Mouse (Mus musculus) midbrain, postnatal 0 days (tissue): ENCODE measurements around the gene Gm10337. TPM values are rescaled to one million over a fixed set of nuclear protein-coding genes. Genes with fewer than 3 reads are reported as not detected.
A peak's percentile ranks its signal among the peaks of the same experiment; 100 is the strongest.

ENCODE experiments used
- ATAC-seq: fragments of 200-750 bp; cut with Nextera tagmentation; 2 replicates; pipeline ENCODE4 v1.8.0; 2017; ENCODE audit warnings: moderate number of reproducible peaks, mild to moderate bottlenecking, moderate TSS enrichment, moderate library complexity; ENCODE audit not compliant: low FRiP score
- DNase-seq: peaks from one replicate; pipeline ENCODE4 v3.0.0-alpha.2; 2015; ENCODE audit warnings: low spot score
- H3K27ac ChIP-seq: fragments of 300-500 bp; sonication (generic); 2 replicates; pipeline ENCODE4 v1.5.1; 2014; ENCODE audit warnings: low read depth, mild to moderate bottlenecking, low read length, mixed read lengths
- H3K27me3 ChIP-seq: fragments of 300-500 bp; sonication (generic); 2 replicates; pipeline ENCODE4 v1.6.1; 2014; ENCODE audit warnings: low read length, control low read depth, mixed read lengths; ENCODE audit not compliant: insufficient read depth
- H3K36me3 ChIP-seq: fragments of 300-500 bp; sonication (generic); 2 replicates; pipeline ENCODE4 v1.6.1; 2014; ENCODE audit warnings: low read length, control low read depth, mixed read lengths; ENCODE audit not compliant: insufficient read depth
- H3K4me1 ChIP-seq: fragments of 300-500 bp; sonication (generic); 2 replicates; pipeline ENCODE4 v1.6.1; 2014; ENCODE audit warnings: mild to moderate bottlenecking, control low read depth, antibody characterized with exemption, low read length, mixed read lengths; ENCODE audit not compliant: insufficient read depth
- H3K4me2 ChIP-seq: fragments of 300-500 bp; sonication (generic); 2 replicates; pipeline ENCODE4 v1.6.1; 2014; ENCODE audit warnings: low read depth, mild to moderate bottlenecking, low read length, mixed read lengths; ENCODE audit not compliant: poor library complexity, severe bottlenecking
- H3K4me3 ChIP-seq: fragments of 300-500 bp; sonication (generic); 2 replicates; pipeline ENCODE4 v1.5.1; 2014; ENCODE audit warnings: low read depth, mild to moderate bottlenecking, low read length, moderate library complexity
- H3K9ac ChIP-seq: fragments of 300-500 bp; sonication (generic); replicated peaks from 2 replicates; pipeline ENCODE4 v1.6.1; 2014; ENCODE audit warnings: mild to moderate bottlenecking, low read length, moderate library complexity, mixed read lengths; ENCODE audit not compliant: poor library complexity, severe bottlenecking
- H3K9me3 ChIP-seq: fragments of 300-500 bp; sonication (generic); 2 replicates; pipeline ENCODE4 v1.6.1; 2016; ENCODE audit warnings: low read length, control low read depth
- CTCF ChIP-seq: IDR thresholded peaks from 2 replicates; pipeline ENCODE4 v1.5.1; 2016; ENCODE audit warnings: antibody characterized with exemption, mild to moderate bottlenecking
- WGBS: fragments of 180-500 bp; shearing (Covaris S2); extraction: QIAGEN DNeasy Blood & Tissue Kit; methylation state at CpG from one replicate; pipeline ENCODE4 v1.1.7; 2014; 5-methylcytosine and 5-hydroxymethylcytosine counted together
- polyA plus RNA-seq: library from polyadenylated mRNA; unstranded; fragments of >200 nt; fragmentation: Nextera tagmentation; extraction: Ambion mirVana; gene quantifications from 2 replicates; pipeline ENCODE4 v1.2.1, GENCODE M21; 2015
- total RNA-seq: library from RNA; depleted of rRNA; stranded (reverse); fragments of >200 nt; gene quantifications from 2 replicates; pipeline ENCODE4 v1.2.3, GENCODE M21; 2014

Gene Gm10337
- total and polyA plus RNA-seq, 2 experiments from 2014 or later, result 18.2 TPM; not detected in 1

GRCm38 (mm10) chr15:102506464-102506830 lies 2.9 kb downstream of the Gm10337 start:
- TF ChIP-seq CTCF, result no peak
- Histone ChIP-seq H3K4me1 (peaks cover 4% of the 10 kb centered on the region; the same call in 1 of the 2 replicates), H3K4me2 (no peak overlapping the region), H3K27ac (no peak overlapping the region), H3K9me3 (no peaks in the 10 kb centered on the region), H3K9ac (no peak overlapping the region), H3K36me3 (peaks cover 44% of the 10 kb centered on the region), H3K4me3 (no peak overlapping the region), H3K27me3 (no peaks in the 10 kb centered on the region)
- DNase-seq (no peak), ATAC-seq (no peak)
- 54% methylated on average over 2 of the region's 2 CpGs for WGBS

DNA sequence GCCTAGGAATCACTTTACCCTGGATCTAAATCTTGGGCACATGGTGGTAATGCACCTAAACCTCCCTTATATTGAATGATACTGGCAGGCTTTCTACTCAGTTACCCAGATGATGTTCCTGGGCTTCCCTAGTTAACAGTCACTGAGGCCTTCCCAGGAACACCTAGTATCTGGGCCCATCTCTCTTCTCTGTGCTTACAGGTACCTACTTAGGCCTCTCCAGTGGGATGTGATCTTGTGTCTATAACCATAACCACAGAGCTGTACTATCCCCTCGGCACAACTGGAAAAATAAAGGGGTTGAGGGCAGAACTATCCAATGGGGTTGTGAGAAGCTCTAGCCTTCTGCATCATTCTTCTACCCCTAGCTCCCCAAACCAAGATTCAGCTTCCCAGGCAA lies 3.3 kb downstream of the Gm10337 start:
- Histone ChIP-seq H3K4me2 (no peak overlapping the region), H3K27ac (no peak overlapping the region), H3K27me3 (no peaks in the 10 kb centered on the region), H3K36me3 (peaks cover 40% of the 10 kb centered on the region), H3K4me1 (peaks cover 7% of the 10 kb centered on the region; the same call in 1 of the 2 replicates), H3K9ac (no peak overlapping the region), H3K9me3 (no peaks in the 10 kb centered on the region), H3K4me3 (no peak overlapping the region)
- 87% methylated on average over 1 of the region's 1 CpGs for whole genome bisulfite sequencing
- no peak for TF ChIP-seq CTCF
- no peak for ATAC-seq
- DNase-seq, result no peak

DNA sequence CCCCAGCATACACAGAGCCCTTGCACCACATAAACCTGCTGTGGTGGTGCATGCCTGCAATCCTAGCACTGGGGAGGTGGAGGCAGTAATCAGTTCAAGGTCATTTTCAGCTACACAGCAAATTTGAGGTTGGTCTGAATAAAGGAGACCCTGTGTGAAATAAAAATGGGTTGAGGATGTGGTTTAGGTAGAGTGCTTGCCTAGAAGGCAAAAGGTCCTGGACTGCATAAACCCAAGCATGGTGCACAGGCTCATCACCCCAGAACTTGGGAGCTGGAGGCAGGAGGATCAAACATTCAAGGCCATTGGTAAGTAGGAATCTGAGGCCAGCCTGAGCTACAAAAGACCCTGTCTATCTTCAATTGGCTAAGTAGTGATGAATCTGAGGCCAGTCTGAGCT lies 4.0 kb downstream of the Gm10337 start:
- no peak for TF ChIP-seq CTCF
- Histone ChIP-seq H3K36me3 (peaks cover 33% of the 10 kb centered on the region), H3K9ac (no peak overlapping the region), H3K4me3 (no peak overlapping the region), H3K4me2 (no peak overlapping the region), H3K27ac (no peak overlapping the region), H3K27me3 (no peaks in the 10 kb centered on the region), H3K9me3 (no peaks in the 10 kb centered on the region), H3K4me1 (peaks cover 9% of the 10 kb centered on the region; the same call in 1 of the 2 replicates)
- ATAC-seq (no peak), DNase-seq (no peak)

GRCm38 (mm10) chr15:102508336-102508735 lies 4.8 kb downstream of the Gm10337 start:
- H3K36me3 ChIP-seq, result peaks cover 26% of the 10 kb centered on the region
- no peaks in the 10 kb centered on the region for H3K9me3 ChIP-seq
- no peaks in the 10 kb centered on the region for H3K27me3 ChIP-seq
- 81% methylated on average over 3 of the region's 3 CpGs for WGBS
- DNase-seq (no peak), ATAC-seq (no peak)
- no peak for TF ChIP-seq CTCF
- peaks cover 9% of the 10 kb centered on the region; the same call in 1 of the 2 replicates for H3K4me1 ChIP-seq
- no peak overlapping the region for H3K4me3 ChIP-seq
- no peak overlapping the region for H3K27ac ChIP-seq
- no peak overlapping the region for H3K4me2 ChIP-seq
- H3K9ac ChIP-seq, result no peak overlapping the region

DNA sequence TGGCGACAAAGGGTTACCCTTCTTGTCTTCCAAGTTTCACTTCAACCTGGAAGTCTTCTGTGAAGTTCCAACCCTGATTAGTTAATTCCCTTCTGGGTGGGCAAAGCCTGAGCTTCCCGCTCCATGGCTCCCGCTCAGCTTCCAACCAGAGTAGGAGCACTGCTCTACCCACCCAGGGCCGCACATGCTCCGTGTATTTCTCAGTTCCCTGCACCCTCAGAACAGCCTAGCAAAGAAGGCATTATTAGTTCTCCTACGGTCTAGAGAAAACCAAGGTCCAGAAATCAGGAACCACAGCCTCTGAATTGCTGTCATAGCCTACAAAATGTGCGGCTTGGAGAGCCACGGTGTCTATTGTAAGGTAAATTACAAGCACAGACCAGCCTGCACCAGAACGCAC lies 6.6 kb downstream of the Gm10337 start:
- peak overlapping the region; percentile 82 for H3K9ac ChIP-seq
- no peaks in the 10 kb centered on the region for H3K27me3 ChIP-seq
- peak; percentile 58 for DNase-seq
- ATAC-seq, result peak; percentile 77
- WGBS, result 6% methylated on average over 9 of the region's 9 CpGs
- no peak for TF ChIP-seq CTCF
- peak overlapping the region; percentile 75 for H3K4me2 ChIP-seq
- H3K4me1 ChIP-seq, result peaks cover 15% of the 10 kb centered on the region
- peak overlapping the region; percentile 64 for H3K4me3 ChIP-seq
- H3K27ac ChIP-seq, result peak overlapping the region; percentile 97
- peaks cover 11% of the 10 kb centered on the region; the same call in 1 of the 2 replicates for H3K36me3 ChIP-seq
- H3K9me3 ChIP-seq, result no peaks in the 10 kb centered on the region

DNA sequence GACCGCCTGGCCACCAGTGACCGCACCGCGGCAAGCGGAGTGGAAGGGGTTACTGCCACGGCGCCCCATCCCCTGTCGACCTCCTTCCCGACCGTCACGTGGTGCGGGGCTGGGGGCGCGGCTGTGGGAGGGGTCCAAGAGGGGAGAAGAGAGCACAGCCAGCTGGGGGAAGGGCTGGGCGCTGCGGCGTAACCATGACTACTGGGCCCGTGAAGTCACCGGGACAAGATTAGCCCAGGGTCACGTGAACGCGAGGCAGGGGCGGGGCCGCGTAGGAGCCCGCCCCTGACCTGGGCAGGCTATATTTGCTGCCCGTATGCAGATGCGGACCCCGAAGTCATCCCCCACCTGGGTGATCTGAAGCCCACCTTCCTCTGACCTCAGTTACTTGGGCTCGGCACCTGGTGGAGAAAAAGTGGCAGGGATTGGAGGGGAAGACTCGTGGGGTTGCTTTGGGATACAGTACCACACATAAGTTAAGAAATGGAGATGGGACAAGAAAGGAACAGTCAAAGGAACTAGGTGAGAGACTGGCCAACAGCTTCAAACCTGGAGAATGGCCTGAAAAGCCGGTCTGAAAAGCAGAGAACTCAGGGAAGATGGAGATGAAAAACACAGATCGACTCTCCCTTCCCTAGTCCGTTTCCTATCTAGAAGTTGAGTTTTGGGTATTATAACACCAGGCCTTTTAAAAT lies 7.2 kb downstream of the Gm10337 start:
- peak; percentile 95 for DNase-seq
- WGBS, result 1% methylated on average over 33 of the region's 34 CpGs
- Histone ChIP-seq H3K27ac (peak overlapping the region; percentile 97), H3K4me3 (peak overlapping the region; percentile 64), H3K27me3 (no peaks in the 10 kb centered on the region), H3K9ac (peak overlapping the region; percentile 82), H3K4me2 (peak overlapping the region; percentile 75), H3K4me1 (peaks cover 21% of the 10 kb centered on the region), H3K36me3 (peaks cover 8% of the 10 kb centered on the region; the same call in 1 of the 2 replicates), H3K9me3 (no peaks in the 10 kb centered on the region)
- peak; percentile 20; the same call in 1 of the 2 replicates for TF ChIP-seq CTCF
- peak; percentile 96 for ATAC-seq
